Mouse (Mus musculus): ENCODE results near the gene Mblac1. TPM values are rescaled to one million over a fixed set of nuclear protein-coding genes. Genes with fewer than 3 reads are reported as not detected.

The Mblac1 gene
- polyA plus RNA-seq, 1 experiment from 2014 or later = 6.1 TPM

DNA sequence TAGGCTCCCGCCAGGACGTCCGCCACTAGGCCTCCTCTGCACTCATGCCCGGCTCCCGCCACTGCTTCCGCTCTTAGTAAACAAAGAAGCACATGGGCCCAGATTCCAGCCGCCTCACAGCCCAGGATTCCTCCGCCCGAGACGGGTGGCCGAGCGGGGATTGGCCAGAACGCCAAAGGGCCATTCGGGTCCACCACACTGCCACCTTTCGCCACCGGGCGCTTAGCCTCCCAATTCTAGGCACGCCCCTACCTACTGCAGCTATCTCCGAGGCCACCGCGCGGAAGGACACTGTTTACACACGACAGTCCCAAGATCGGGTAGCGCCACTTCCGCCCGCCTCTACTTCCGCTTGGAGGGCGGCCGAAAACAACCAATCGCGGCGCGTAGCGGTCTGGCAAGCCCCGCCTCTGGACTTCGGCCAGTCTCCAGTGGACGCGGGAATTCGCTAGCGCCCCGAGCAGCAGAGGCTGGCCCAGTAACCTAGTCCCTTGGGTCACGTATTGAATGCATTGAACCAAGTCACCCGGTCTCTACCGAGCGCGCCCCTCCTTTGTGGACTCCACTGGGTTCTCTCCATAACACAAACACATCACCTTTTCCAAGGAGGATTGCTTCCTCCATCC is 23.1 kb upstream of the Mblac1 start:
- no peaks in the 10 kb centered on the region for H3K27me3 ChIP-seq (ENCODE audit: control insufficient read depth, insufficient read depth, low read length)
- peak overlapping the region; percentile 88 for H3K4me3 ChIP-seq (ENCODE audit: low read length)
- H3K4me1 ChIP-seq (ENCODE audit: control insufficient read depth, insufficient read depth, low read length) = peaks cover 17% of the 10 kb centered on the region
- H3K36me3 ChIP-seq (ENCODE audit: control insufficient read depth, insufficient read depth) = peaks cover 32% of the 10 kb centered on the region
- peak overlapping the region; percentile 87 for H3K4me2 ChIP-seq (ENCODE audit: low read depth, low read length)
- H3K27ac ChIP-seq (ENCODE audit: low read length) = peak overlapping the region; percentile 96
- ATAC-seq (replicated peaks; ENCODE audit: extremely low read depth, insufficient read depth, low FRiP score) = peak; percentile 84
- WGBS = under 1% methylated on average over 47 of the region's 47 CpGs
- H3K9ac ChIP-seq (ENCODE audit: low read length) = peak overlapping the region; percentile 76
- H3K9me3 ChIP-seq (replicated peaks; ENCODE audit: control insufficient read depth, low read length) = no peaks in the 10 kb centered on the region

DNA sequence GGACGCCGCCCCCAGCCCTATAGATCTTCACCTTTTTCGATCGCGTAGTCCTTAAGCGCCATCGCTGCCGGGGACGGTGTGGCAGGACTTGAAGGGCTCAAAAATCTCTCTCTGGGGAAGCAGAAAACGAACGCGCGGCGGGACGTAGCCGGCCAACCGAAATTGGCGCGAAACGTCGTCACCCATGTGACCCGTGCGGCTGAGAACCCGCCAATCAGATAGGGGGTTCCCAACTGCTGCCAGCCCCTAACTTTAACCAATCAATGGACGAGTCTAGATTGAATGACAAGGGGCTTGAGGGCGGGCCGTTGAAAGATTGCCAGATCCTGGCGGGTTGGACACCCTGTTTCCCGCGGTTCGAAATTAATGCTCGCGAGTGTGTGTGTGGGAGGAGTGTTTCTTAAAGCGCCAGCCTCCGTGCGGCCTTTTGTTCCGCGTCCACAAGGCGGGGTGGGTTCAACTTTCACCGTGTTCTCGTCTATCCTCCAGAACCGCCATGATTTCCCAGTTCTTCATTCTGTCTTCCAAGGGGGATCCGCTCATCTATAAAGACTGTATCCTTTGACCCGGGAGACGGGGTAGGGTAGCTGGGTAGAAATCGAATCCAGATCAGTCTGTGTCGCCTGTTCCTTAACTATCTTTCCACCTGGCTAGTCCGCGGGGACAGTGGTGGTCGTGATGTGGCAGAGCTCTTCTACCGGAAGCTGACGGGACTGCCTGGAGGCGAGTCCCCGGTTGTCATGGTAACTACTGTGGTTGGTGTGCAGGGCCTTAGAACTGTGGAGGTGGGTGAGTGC is 22.2 kb upstream of the Mblac1 start, which contains the start of the genes Ap4m1 and Mcm7:
TSS of gene Ap4m1 (plus strand) at position 308 of the 797 bp plus-strand sequence.
TSS of gene Mcm7 (minus strand) at position 728 of the 797 bp plus-strand sequence.
- Histone ChIP-seq H3K36me3 (ENCODE audit: control insufficient read depth, insufficient read depth) (peaks cover 30% of the 10 kb centered on the region), H3K27ac (ENCODE audit: low read length) (peak within 1 kb of the TSS; percentile 96), H3K9me3 (replicated peaks; ENCODE audit: control insufficient read depth, low read length) (no peaks in the 10 kb centered on the region), H3K4me2 (ENCODE audit: low read depth, low read length) (peak within 1 kb of the TSS; percentile 87), H3K4me1 (ENCODE audit: control insufficient read depth, insufficient read depth, low read length) (peaks cover 17% of the 10 kb centered on the region), H3K27me3 (ENCODE audit: control insufficient read depth, insufficient read depth, low read length) (no peaks in the 10 kb centered on the region), H3K9ac (ENCODE audit: low read length) (peak within 1 kb of the TSS; percentile 77), H3K4me3 (ENCODE audit: low read length) (peak within 1 kb of the TSS; percentile 88)
- under 1% methylated on average over 54 of the region's 54 CpGs for WGBS
- peak; percentile 93 for ATAC-seq (replicated peaks; ENCODE audit: extremely low read depth, insufficient read depth, low FRiP score)

GRCm38 (mm10) chr5:138173217-138173616 is 20.9 kb upstream of the Mblac1 start:
- whole genome bisulfite sequencing = 71% methylated on average over 3 of the region's 3 CpGs
- H3K36me3 ChIP-seq (ENCODE audit: control insufficient read depth, insufficient read depth) = peaks cover 30% of the 10 kb centered on the region
- ATAC-seq (replicated peaks; ENCODE audit: extremely low read depth, insufficient read depth, low FRiP score) = no peak

GRCm38 (mm10) chr5:138186950-138187638 is 7.0 kb upstream of the Mblac1 start, which contains the start of the genes Taf6 and Cnpy4:
Taf6 (minus strand) TSS chr5:138187451.
Cnpy4 (plus strand) TSS chr5:138187485.
- Histone ChIP-seq H3K27me3 (ENCODE audit: control insufficient read depth, insufficient read depth, low read length) (no peaks in the 10 kb centered on the region), H3K4me1 (ENCODE audit: control insufficient read depth, insufficient read depth, low read length) (peaks cover 14% of the 10 kb centered on the region), H3K36me3 (ENCODE audit: control insufficient read depth, insufficient read depth) (peaks cover 12% of the 10 kb centered on the region), H3K9me3 (replicated peaks; ENCODE audit: control insufficient read depth, low read length) (no peaks in the 10 kb centered on the region), H3K4me3 (ENCODE audit: low read length) (peak within 1 kb of the TSS; percentile 70), H3K27ac (ENCODE audit: low read length) (peak within 1 kb of the TSS; percentile 83), H3K4me2 (ENCODE audit: low read depth, low read length) (peak within 1 kb of the TSS; percentile 61), H3K9ac (ENCODE audit: low read length) (peak within 1 kb of the TSS; percentile 94)
- ATAC-seq (replicated peaks; ENCODE audit: extremely low read depth, insufficient read depth, low FRiP score) = peak; percentile 87
- WGBS = under 1% methylated on average over 31 of the region's 31 CpGs

More at GRCm38 (mm10) chr5:138173217-138173616, 20.9 kb upstream of the Mblac1 start:
- Histone ChIP-seq H3K9me3 (replicated peaks; ENCODE audit: control insufficient read depth, low read length) (no peaks in the 10 kb centered on the region), H3K27ac (ENCODE audit: low read length) (no peak overlapping the region), H3K4me1 (ENCODE audit: control insufficient read depth, insufficient read depth, low read length) (peaks cover 17% of the 10 kb centered on the region), H3K4me2 (ENCODE audit: low read depth, low read length) (peak overlapping the region; percentile 87), H3K4me3 (ENCODE audit: low read length) (no peak overlapping the region), H3K27me3 (ENCODE audit: control insufficient read depth, insufficient read depth, low read length) (no peaks in the 10 kb centered on the region), H3K9ac (ENCODE audit: low read length) (no peak overlapping the region)

DNA sequence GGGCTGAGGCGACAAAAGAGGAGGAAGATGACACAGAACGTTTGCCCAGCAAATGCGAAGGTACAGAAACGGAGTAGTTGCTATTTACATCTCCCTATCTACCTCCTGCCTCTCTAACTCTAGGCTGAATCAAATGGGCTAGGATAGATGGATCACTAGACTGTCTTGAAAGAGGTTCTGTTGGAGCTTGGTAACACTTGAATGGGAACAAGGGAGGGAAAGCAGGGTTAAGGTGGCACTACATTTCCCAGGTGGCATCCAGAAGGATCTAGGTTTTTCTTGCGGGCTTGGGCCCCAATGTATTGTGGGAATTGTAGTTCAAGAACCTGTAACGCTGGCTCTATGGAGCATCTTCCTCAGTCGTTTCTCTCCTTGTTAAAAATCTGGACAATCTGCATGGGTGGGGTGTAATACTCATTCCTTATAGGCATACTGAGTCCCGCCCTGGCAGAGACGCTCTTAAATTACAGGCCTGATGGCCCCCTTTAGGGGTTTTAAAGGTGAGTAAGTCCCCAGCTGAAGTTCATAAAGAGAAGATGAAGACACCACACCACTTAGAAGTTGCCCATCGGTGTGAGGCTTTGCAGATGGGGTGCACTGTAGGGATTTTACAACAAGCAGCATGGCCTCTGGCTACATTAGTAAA is 6.3 kb upstream of the Mblac1 start:
- Histone ChIP-seq H3K4me2 (ENCODE audit: low read depth, low read length) (peak overlapping the region; percentile 61), H3K27me3 (ENCODE audit: control insufficient read depth, insufficient read depth, low read length) (no peaks in the 10 kb centered on the region), H3K36me3 (ENCODE audit: control insufficient read depth, insufficient read depth) (peaks cover 12% of the 10 kb centered on the region), H3K9ac (ENCODE audit: low read length) (peak overlapping the region; percentile 94), H3K4me3 (ENCODE audit: low read length) (peak overlapping the region; percentile 70), H3K4me1 (ENCODE audit: control insufficient read depth, insufficient read depth, low read length) (peaks cover 14% of the 10 kb centered on the region), H3K27ac (ENCODE audit: low read length) (peak overlapping the region; percentile 83), H3K9me3 (replicated peaks; ENCODE audit: control insufficient read depth, low read length) (no peaks in the 10 kb centered on the region)
- WGBS = under 1% methylated on average over 10 of the region's 10 CpGs
- peak; percentile 81 for ATAC-seq (replicated peaks; ENCODE audit: extremely low read depth, insufficient read depth, low FRiP score)

- Histone ChIP-seq H3K27me3 (ENCODE audit: control insufficient read depth, insufficient read depth, low read length) (no peaks in the 10 kb centered on the region), H3K9ac (ENCODE audit: low read length) (peak overlapping the region; percentile 92), H3K4me2 (ENCODE audit: low read depth, low read length) (peak overlapping the region; percentile 94), H3K9me3 (replicated peaks; ENCODE audit: control insufficient read depth, low read length) (no peaks in the 10 kb centered on the region), H3K4me3 (ENCODE audit: low read length) (peak overlapping the region; percentile 80), H3K4me1 (ENCODE audit: control insufficient read depth, insufficient read depth, low read length) (peaks cover 10% of the 10 kb centered on the region), H3K27ac (ENCODE audit: low read length) (peak overlapping the region; percentile 88), H3K36me3 (ENCODE audit: control insufficient read depth, insufficient read depth) (0 out of 2 replicates have a peak, but pooled peaks cover 2% of the 10 kb centered on the region)
- under 1% methylated on average over 29 of the region's 29 CpGs for WGBS
- ATAC-seq (replicated peaks; ENCODE audit: extremely low read depth, insufficient read depth, low FRiP score) = peak; percentile 56
These were observed 736 bp downstream of the Mblac1 start for GRCm38 (mm10) chr5:138194755-138195345.

GRCm38 (mm10) chr5:138195463-138195862 is 1.3 kb downstream of the Mblac1 start:
- WGBS = 73% methylated on average over 7 of the region's 7 CpGs
- H3K9me3 ChIP-seq (replicated peaks; ENCODE audit: control insufficient read depth, low read length) = no peaks in the 10 kb centered on the region
- H3K4me2 ChIP-seq (ENCODE audit: low read depth, low read length) = peak overlapping the region; percentile 94
- peak overlapping the region; percentile 80 for H3K4me3 ChIP-seq (ENCODE audit: low read length)
- peak overlapping the region; percentile 35; the same call in 1 of the 2 replicates for H3K9ac ChIP-seq (ENCODE audit: low read length)
- no peaks in the 10 kb centered on the region for H3K27me3 ChIP-seq (ENCODE audit: control insufficient read depth, insufficient read depth, low read length)
- ATAC-seq (replicated peaks; ENCODE audit: extremely low read depth, insufficient read depth, low FRiP score) = no peak
- H3K4me1 ChIP-seq (ENCODE audit: control insufficient read depth, insufficient read depth, low read length) = peaks cover 10% of the 10 kb centered on the region
- 0 out of 2 replicates have a peak, but pooled peaks cover 2% of the 10 kb centered on the region for H3K36me3 ChIP-seq (ENCODE audit: control insufficient read depth, insufficient read depth)
- peak overlapping the region; percentile 88; the same call in 1 of the 2 replicates for H3K27ac ChIP-seq (ENCODE audit: low read length)

DNA sequence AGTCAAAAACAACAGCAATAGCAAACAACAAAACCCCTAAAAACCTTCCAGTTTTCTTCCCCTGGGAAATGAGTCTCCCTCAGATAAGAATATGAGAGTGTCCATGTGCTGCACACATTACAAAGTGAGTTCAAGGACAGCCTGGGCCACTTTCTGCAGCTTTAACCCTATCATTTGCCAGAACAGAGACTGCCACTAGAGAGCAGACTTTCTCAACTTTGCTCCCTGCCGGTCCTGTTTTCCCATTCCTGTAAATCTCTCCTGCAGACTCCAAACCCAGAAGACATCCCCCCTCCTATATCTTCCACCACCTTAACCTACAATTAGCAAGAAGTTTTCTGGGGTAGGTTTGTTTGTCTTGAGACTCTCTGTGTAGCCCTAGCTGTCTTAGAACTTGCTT is 5.5 kb downstream of the Mblac1 start:
- Histone ChIP-seq H3K9ac (ENCODE audit: low read length) (no peak overlapping the region), H3K27me3 (ENCODE audit: control insufficient read depth, insufficient read depth, low read length) (no peaks in the 10 kb centered on the region), H3K4me1 (ENCODE audit: control insufficient read depth, insufficient read depth, low read length) (0 out of 2 replicates have a peak, but pooled peaks cover 4% of the 10 kb centered on the region), H3K27ac (ENCODE audit: low read length) (no peak overlapping the region), H3K4me2 (ENCODE audit: low read depth, low read length) (no peak overlapping the region), H3K4me3 (ENCODE audit: low read length) (no peak overlapping the region), H3K36me3 (ENCODE audit: control insufficient read depth, insufficient read depth) (no peaks in the 10 kb centered on the region), H3K9me3 (replicated peaks; ENCODE audit: control insufficient read depth, low read length) (peaks cover 5% of the 10 kb centered on the region; the same call in 1 of the 2 replicates)
- ATAC-seq (replicated peaks; ENCODE audit: extremely low read depth, insufficient read depth, low FRiP score) = no peak
- WGBS = 14% methylated on average over 1 of the region's 1 CpGs

Measured in heart, embryonic 16.5 days (tissue).